Mouse (Mus musculus): ENCODE data around the gene Opcml. TPM values are rescaled to one million over a fixed set of nuclear protein-coding genes. Genes with fewer than 3 reads are reported as not detected.
A peak's percentile ranks its signal among the peaks of the same experiment; 100 is the strongest.

Gene Opcml
- total and polyA plus RNA-seq, 2 experiments from 2014 or later: 48.3 to 140 TPM

GRCm38 (mm10) chr9:28278555-28278954, 488.0 kb downstream of the Opcml start:
- no peak for ATAC-seq
- no peak overlapping the region for H3K9ac ChIP-seq
- no peaks in the 10 kb centered on the region for H3K36me3 ChIP-seq (ENCODE audit: insufficient read depth)
- H3K27ac ChIP-seq (ENCODE audit: low read depth, low read length): no peak overlapping the region
- TF ChIP-seq CTCF (IDR thresholded peaks at IDR 0.05; ENCODE audit: low read depth): no peak
- H3K9me3 ChIP-seq (ENCODE audit: low read length): no peaks in the 10 kb centered on the region
- 88% methylated on average over 2 of the region's 2 CpGs for WGBS
- H3K27me3 ChIP-seq (ENCODE audit: insufficient read depth, low read length): no peaks in the 10 kb centered on the region
- DNase-seq: no peak
- H3K4me2 ChIP-seq (ENCODE audit: low read depth): no peak overlapping the region
- no peak overlapping the region for H3K4me3 ChIP-seq (ENCODE audit: low read depth, low read length)
- 0 out of 2 replicates have a peak, but pooled peaks cover 4% of the 10 kb centered on the region for H3K4me1 ChIP-seq (ENCODE audit: insufficient read depth)

DNA sequence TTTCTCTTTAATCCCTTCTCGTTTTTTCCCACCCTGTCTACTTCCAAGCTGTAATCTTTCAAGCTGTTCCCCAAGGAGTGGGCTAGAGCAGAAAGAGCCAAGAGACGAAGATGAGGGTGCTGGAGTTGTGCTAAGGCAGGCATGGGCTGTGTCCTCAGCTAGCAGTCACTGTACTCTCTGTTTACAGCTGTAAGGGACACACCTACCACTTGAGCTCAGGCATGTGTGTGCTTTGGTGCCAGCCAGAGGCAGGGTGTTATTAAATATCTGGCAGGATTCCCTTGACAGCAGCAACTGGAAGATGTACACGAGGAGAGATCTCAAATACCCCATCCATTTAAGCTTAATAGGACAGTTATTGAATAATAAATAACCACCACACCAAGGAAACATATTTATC, 490.4 kb downstream of the Opcml start:
- no peak overlapping the region for H3K9ac ChIP-seq
- no peak overlapping the region for H3K4me2 ChIP-seq (ENCODE audit: low read depth)
- H3K36me3 ChIP-seq (ENCODE audit: insufficient read depth): no peaks in the 10 kb centered on the region
- no peak overlapping the region for H3K27ac ChIP-seq (ENCODE audit: low read depth, low read length)
- WGBS: 31% methylated on average over 3 of the region's 3 CpGs
- H3K4me3 ChIP-seq (ENCODE audit: low read depth, low read length): no peak overlapping the region
- H3K4me1 ChIP-seq (ENCODE audit: insufficient read depth): 0 out of 2 replicates have a peak, but pooled peaks cover 4% of the 10 kb centered on the region
- TF ChIP-seq CTCF (IDR thresholded peaks at IDR 0.05; ENCODE audit: low read depth): no peak
- no peaks in the 10 kb centered on the region for H3K27me3 ChIP-seq (ENCODE audit: insufficient read depth, low read length)
- no peaks in the 10 kb centered on the region for H3K9me3 ChIP-seq (ENCODE audit: low read length)
- peak; percentile 25; the same call in 1 of the 2 replicates for ATAC-seq
- no peak for DNase-seq

GRCm38 (mm10) chr9:28281571-28281970, 491.0 kb downstream of the Opcml start:
- H3K27ac ChIP-seq (ENCODE audit: low read depth, low read length): no peak overlapping the region
- H3K4me2 ChIP-seq (ENCODE audit: low read depth): no peak overlapping the region
- no peak overlapping the region for H3K4me3 ChIP-seq (ENCODE audit: low read depth, low read length)
- TF ChIP-seq CTCF (IDR thresholded peaks at IDR 0.05; ENCODE audit: low read depth): no peak
- no peak for ATAC-seq
- DNase-seq: no peak
- no peaks in the 10 kb centered on the region for H3K36me3 ChIP-seq (ENCODE audit: insufficient read depth)
- no peaks in the 10 kb centered on the region for H3K27me3 ChIP-seq (ENCODE audit: insufficient read depth, low read length)
- H3K9me3 ChIP-seq (ENCODE audit: low read length): no peaks in the 10 kb centered on the region
- WGBS: 57% methylated on average over 3 of the region's 3 CpGs
- H3K4me1 ChIP-seq (ENCODE audit: insufficient read depth): 0 out of 2 replicates have a peak, but pooled peaks cover 4% of the 10 kb centered on the region
- no peak overlapping the region for H3K9ac ChIP-seq

DNA sequence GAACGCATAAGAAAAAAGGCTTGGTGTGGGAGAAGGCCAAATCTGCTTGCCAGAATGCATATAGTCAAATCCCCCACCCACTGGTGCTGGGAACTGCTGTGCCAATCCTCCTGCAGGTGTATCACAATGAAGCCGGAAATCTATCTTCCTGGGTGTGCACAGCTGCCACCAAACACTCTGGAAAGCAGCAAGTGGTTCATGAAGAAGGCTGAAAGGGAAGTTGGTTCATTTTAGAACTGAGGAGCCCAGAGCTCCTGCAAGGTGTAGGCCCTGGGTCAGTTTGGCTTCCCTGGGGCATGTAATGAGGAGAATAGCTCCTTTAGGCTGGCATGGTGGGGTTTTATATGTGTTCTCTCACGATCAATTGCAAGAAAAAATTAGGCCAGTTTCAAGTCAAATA, 494.4 kb downstream of the Opcml start:
- H3K9me3 ChIP-seq (ENCODE audit: low read length): no peaks in the 10 kb centered on the region
- no peak for DNase-seq
- 72% methylated on average over 3 of the region's 3 CpGs for WGBS
- no peaks in the 10 kb centered on the region for H3K27me3 ChIP-seq (ENCODE audit: insufficient read depth, low read length)
- no peak overlapping the region for H3K4me2 ChIP-seq (ENCODE audit: low read depth)
- no peak for TF ChIP-seq CTCF (IDR thresholded peaks at IDR 0.05; ENCODE audit: low read depth)
- H3K36me3 ChIP-seq (ENCODE audit: insufficient read depth): no peaks in the 10 kb centered on the region
- 0 out of 2 replicates have a peak, but pooled peaks cover 4% of the 10 kb centered on the region for H3K4me1 ChIP-seq (ENCODE audit: insufficient read depth)
- H3K27ac ChIP-seq (ENCODE audit: low read depth, low read length): no peak overlapping the region
- ATAC-seq: no peak
- no peak overlapping the region for H3K9ac ChIP-seq
- no peak overlapping the region for H3K4me3 ChIP-seq (ENCODE audit: low read depth, low read length)

- H3K4me1 ChIP-seq (ENCODE audit: insufficient read depth): 0 out of 2 replicates have a peak, but pooled peaks cover 1% of the 10 kb centered on the region
Measured at GRCm38 (mm10) chr9:28286384-28286783, 495.8 kb downstream of the Opcml start.

DNA sequence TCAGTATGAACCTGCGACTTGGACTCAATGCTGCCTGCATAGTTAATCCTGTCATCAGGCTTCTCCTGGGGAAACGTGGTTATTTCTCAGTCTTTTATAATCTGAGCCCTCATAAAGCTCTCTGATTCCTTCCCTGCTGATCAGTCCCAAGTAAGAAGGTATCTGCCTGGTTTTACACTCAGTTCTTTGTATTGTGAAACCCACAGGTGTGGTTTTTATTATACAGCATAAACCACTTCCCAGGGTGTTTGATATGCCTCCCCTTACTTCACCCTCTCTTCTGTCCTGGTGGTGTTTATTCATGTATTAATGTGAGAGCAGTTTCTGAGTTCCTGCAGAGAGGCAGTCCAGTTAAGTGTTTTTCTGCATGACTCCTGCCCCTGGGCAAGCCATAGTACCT, 496.9 kb downstream of the Opcml start:
- Histone ChIP-seq H3K36me3 (ENCODE audit: insufficient read depth) (no peaks in the 10 kb centered on the region), H3K27ac (ENCODE audit: low read depth, low read length) (no peak overlapping the region), H3K9me3 (ENCODE audit: low read length) (no peaks in the 10 kb centered on the region), H3K4me2 (ENCODE audit: low read depth) (no peak overlapping the region), H3K9ac (no peak overlapping the region), H3K4me1 (ENCODE audit: insufficient read depth) (no peaks in the 10 kb centered on the region), H3K4me3 (ENCODE audit: low read depth, low read length) (no peak overlapping the region), H3K27me3 (ENCODE audit: insufficient read depth, low read length) (no peaks in the 10 kb centered on the region)
- TF ChIP-seq CTCF (IDR thresholded peaks at IDR 0.05; ENCODE audit: low read depth): no peak
- 63% methylated on average over 2 of the region's 2 CpGs for WGBS
- DNase-seq (no peak), ATAC-seq (no peak)

More at GRCm38 (mm10) chr9:28286384-28286783, 495.8 kb downstream of the Opcml start:
- Histone ChIP-seq H3K9ac (no peak overlapping the region), H3K36me3 (ENCODE audit: insufficient read depth) (no peaks in the 10 kb centered on the region), H3K4me3 (ENCODE audit: low read depth, low read length) (no peak overlapping the region), H3K9me3 (ENCODE audit: low read length) (no peaks in the 10 kb centered on the region), H3K27ac (ENCODE audit: low read depth, low read length) (no peak overlapping the region), H3K4me2 (ENCODE audit: low read depth) (no peak overlapping the region), H3K27me3 (ENCODE audit: insufficient read depth, low read length) (no peaks in the 10 kb centered on the region)
- DNase-seq: no peak
- TF ChIP-seq CTCF (IDR thresholded peaks at IDR 0.05; ENCODE audit: low read depth): no peak
- 87% methylated on average over 7 of the region's 7 CpGs for WGBS
- ATAC-seq: no peak

DNA sequence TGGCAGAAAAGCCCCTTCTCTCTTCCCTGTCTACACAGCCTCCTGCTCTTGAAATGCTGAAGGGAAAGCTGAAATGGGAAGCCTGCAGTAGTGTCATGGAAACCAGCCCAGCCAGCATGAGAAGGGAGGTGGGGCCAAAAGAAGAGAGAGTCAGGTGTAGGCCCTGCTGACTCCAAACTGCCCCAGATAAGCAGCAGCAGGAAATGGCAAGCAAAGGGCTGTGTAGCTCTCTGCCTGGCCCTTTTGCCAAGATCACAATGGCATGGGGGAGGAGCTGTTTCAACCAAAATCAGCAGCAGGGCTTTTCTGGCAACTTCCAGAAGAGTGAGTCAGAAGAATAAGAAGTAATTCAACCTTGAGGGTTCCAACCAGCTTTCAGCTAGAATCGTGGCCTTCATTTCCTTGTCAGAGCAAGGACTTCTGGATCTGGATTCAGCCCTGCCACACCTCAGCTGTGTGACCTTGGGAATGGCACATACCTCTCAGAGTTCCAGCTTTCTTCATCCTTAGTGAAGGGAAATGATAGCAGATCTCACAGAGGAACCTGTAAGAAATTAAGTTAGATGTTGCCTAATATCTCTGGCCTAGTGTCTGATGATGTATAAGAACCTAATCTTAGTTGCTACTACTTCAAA, 499.2 kb downstream of the Opcml start:
- TF ChIP-seq CTCF (IDR thresholded peaks at IDR 0.05; ENCODE audit: low read depth): no peak
- Histone ChIP-seq H3K9me3 (ENCODE audit: low read length) (no peaks in the 10 kb centered on the region), H3K4me1 (ENCODE audit: insufficient read depth) (no peaks in the 10 kb centered on the region), H3K36me3 (ENCODE audit: insufficient read depth) (no peaks in the 10 kb centered on the region), H3K4me2 (ENCODE audit: low read depth) (no peak overlapping the region), H3K9ac (no peak overlapping the region), H3K27me3 (ENCODE audit: insufficient read depth, low read length) (no peaks in the 10 kb centered on the region), H3K4me3 (ENCODE audit: low read depth, low read length) (no peak overlapping the region), H3K27ac (ENCODE audit: low read depth, low read length) (no peak overlapping the region)
- peak; percentile 40 for ATAC-seq
- WGBS: 8% methylated on average over 1 of the region's 1 CpGs
- DNase-seq: no peak

Measured in forebrain, postnatal 0 days (tissue).